Mouse (Mus musculus): ENCODE data around the gene Gstm7. TPM values are rescaled to one million over a fixed set of nuclear protein-coding genes. Genes with fewer than 3 reads are reported as not detected.
"Not testable (repeated sequence)": the region's sequence is repeated elsewhere in the genome, so short reads cannot be mapped to it uniquely, and the experiment has no call there.

Gene Gstm7
- 83.0 and 85.0 TPM in 2 replicates for polyA plus RNA-seq (2014; fragmentation: Nextera tagmentation; extraction: Ambion mirVana)

GRCm38 (mm10) chr3:107931670-107932069 is at the start of gene Gstm7:
TSS of gene Gstm7 (minus strand) at chr3:107931817.
- WGBS = 1% methylated on average over 10 of the region's 10 CpGs
- ATAC-seq (ENCODE audit: low FRiP score, low TSS enrichment) = peak; percentile 96
- no peaks in the 10 kb centered on the region for H3K36me3 ChIP-seq (ENCODE audit: control insufficient read depth, insufficient read depth, low read length)
- H3K9ac ChIP-seq (replicated peaks; ENCODE audit: low read length) = peak within 1 kb of the TSS; percentile 27
- peak; percentile 97 for DNase-seq
- no peaks in the 10 kb centered on the region for H3K27me3 ChIP-seq (ENCODE audit: control insufficient read depth, insufficient read depth, low read length)
- H3K4me2 ChIP-seq (ENCODE audit: low read length) = peak within 1 kb of the TSS; percentile 47
- no peaks in the 10 kb centered on the region for H3K9me3 ChIP-seq (ENCODE audit: control insufficient read depth, low read length)
- peak within 1 kb of the TSS; percentile 85 for H3K27ac ChIP-seq (replicated peaks; ENCODE audit: low read depth, low read length)
- H3K4me3 ChIP-seq (replicated peaks; ENCODE audit: low read depth, low read length) = peak within 1 kb of the TSS; percentile 11
- peaks cover 17% of the 10 kb centered on the region for H3K4me1 ChIP-seq (ENCODE audit: control insufficient read depth, insufficient read depth, low read length)

DNA sequence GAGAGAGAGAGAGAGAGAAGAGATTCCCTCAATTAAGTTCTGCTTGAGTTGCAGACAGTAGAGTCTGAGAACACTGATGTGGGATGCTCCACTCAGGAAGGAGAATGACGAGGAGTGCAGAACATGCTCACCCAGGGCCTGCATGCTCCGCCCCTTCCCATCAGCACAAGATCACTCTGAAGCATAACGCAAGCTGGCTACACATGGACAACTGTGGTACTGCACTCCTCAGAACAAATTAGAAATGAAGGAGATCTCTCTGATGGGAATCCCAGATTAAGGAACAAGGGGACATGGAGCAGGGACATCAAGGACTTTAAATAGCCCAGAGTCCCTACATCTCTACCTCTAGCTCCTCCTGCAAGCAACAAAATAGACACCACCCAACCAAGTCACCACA is 49.6 kb upstream of the Gstm7 start:
- H3K9me3 ChIP-seq (ENCODE audit: control insufficient read depth, low read length) = no peaks in the 10 kb centered on the region
- no peak overlapping the region for H3K9ac ChIP-seq (replicated peaks; ENCODE audit: low read length)
- no peaks in the 10 kb centered on the region for H3K36me3 ChIP-seq (ENCODE audit: control insufficient read depth, insufficient read depth, low read length)
- no peak overlapping the region for H3K4me2 ChIP-seq (ENCODE audit: low read length)
- 66% methylated on average over 3 of the region's 3 CpGs for whole genome bisulfite sequencing
- no peak overlapping the region for H3K4me3 ChIP-seq (replicated peaks; ENCODE audit: low read depth, low read length)
- DNase-seq (no peak), ATAC-seq (ENCODE audit: low FRiP score, low TSS enrichment) (no peak)
- H3K27ac ChIP-seq (replicated peaks; ENCODE audit: low read depth, low read length) = no peak overlapping the region
- no peaks in the 10 kb centered on the region for H3K4me1 ChIP-seq (ENCODE audit: control insufficient read depth, insufficient read depth, low read length)
- no peaks in the 10 kb centered on the region for H3K27me3 ChIP-seq (ENCODE audit: control insufficient read depth, insufficient read depth, low read length)

DNA sequence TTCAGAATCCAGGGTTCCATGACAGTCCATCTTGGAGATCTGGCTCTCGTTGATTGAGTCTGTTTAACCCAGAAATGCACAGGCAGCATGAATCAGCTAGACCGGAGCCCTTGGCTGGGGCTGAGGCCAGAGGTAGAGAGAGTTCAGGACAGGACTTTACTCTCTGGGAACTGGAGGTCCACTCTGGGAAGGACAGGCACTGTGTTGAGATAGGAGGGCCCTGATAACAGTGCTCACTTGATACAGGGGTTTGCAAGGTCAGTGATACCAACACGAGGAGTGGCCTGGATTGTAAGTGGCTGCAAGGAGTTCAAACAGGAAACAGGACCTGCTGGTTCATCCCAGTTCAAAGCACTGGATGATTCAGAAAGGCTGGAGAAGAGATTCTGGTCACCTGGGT is 46.1 kb upstream of the Gstm7 start:
- no peak for ATAC-seq (ENCODE audit: low FRiP score, low TSS enrichment)
- no peaks in the 10 kb centered on the region for H3K9me3 ChIP-seq (ENCODE audit: control insufficient read depth, low read length)
- 88% methylated on average over 3 of the region's 3 CpGs for WGBS

DNA sequence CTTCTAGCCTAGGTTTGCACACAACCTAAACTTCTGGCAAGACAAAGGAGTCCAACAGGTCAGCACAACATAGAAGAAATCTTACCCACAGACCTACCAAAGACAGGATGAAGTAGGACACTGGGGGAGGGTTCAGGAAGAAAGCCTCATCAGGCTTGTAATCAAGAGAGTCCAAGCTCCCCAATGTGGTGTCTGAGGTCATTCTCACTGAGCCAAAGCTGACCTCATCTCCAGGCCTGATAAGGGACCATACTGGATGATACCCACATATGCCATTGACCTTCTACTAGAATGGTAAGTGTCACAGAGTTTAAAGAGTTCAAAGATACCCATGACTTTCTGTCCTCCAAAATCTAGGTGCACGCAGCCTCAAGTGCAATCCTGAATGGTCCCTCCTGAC is 42.6 kb upstream of the Gstm7 start:
- Histone ChIP-seq H3K4me2 (ENCODE audit: low read length) (no peak overlapping the region), H3K27me3 (ENCODE audit: control insufficient read depth, insufficient read depth, low read length) (no peaks in the 10 kb centered on the region), H3K9ac (replicated peaks; ENCODE audit: low read length) (no peak overlapping the region), H3K4me3 (replicated peaks; ENCODE audit: low read depth, low read length) (no peak overlapping the region), H3K4me1 (ENCODE audit: control insufficient read depth, insufficient read depth, low read length) (no peaks in the 10 kb centered on the region), H3K36me3 (ENCODE audit: control insufficient read depth, insufficient read depth, low read length) (no peaks in the 10 kb centered on the region), H3K9me3 (ENCODE audit: control insufficient read depth, low read length) (no peaks in the 10 kb centered on the region), H3K27ac (replicated peaks; ENCODE audit: low read depth, low read length) (no peak overlapping the region)
- 82% methylated on average over 1 of the region's 1 CpGs for WGBS
- DNase-seq = no peak
- no peak for ATAC-seq (ENCODE audit: low FRiP score, low TSS enrichment)

More for the DNA sequence above, 46.1 kb upstream of the Gstm7 start:
- Histone ChIP-seq H3K9ac (replicated peaks; ENCODE audit: low read length) (no peak overlapping the region), H3K4me3 (replicated peaks; ENCODE audit: low read depth, low read length) (no peak overlapping the region), H3K4me2 (ENCODE audit: low read length) (no peak overlapping the region), H3K36me3 (ENCODE audit: control insufficient read depth, insufficient read depth, low read length) (no peaks in the 10 kb centered on the region), H3K27me3 (ENCODE audit: control insufficient read depth, insufficient read depth, low read length) (no peaks in the 10 kb centered on the region), H3K27ac (replicated peaks; ENCODE audit: low read depth, low read length) (no peak overlapping the region), H3K4me1 (ENCODE audit: control insufficient read depth, insufficient read depth, low read length) (no peaks in the 10 kb centered on the region)
- DNase-seq = no peak

DNA sequence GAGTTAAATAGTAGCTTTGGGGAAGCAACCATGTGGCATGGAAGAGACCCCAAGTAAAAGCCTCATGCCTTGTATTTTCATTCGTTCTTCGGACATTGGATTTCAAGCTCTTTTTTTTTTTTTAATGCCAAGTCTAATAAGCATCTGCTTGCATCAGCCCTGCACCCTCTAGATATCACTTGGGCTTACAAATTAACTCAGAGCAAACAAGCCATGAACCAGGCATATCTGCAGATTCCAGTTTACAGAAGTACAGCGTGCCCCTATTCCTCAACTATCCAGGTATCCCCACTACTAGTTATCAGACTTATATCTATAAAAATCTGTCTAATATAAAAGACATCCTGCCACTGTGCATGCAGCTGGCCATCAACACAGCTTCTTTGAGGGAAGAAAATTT is 40.5 kb upstream of the Gstm7 start:
- no peak overlapping the region for H3K27ac ChIP-seq (replicated peaks; ENCODE audit: low read depth, low read length)
- H3K9ac ChIP-seq (replicated peaks; ENCODE audit: low read length) = no peak overlapping the region
- no peaks in the 10 kb centered on the region for H3K27me3 ChIP-seq (ENCODE audit: control insufficient read depth, insufficient read depth, low read length)
- ATAC-seq (ENCODE audit: low FRiP score, low TSS enrichment) (no peak), DNase-seq (no peak)
- H3K36me3 ChIP-seq (ENCODE audit: control insufficient read depth, insufficient read depth, low read length) = no peaks in the 10 kb centered on the region
- H3K4me3 ChIP-seq (replicated peaks; ENCODE audit: low read depth, low read length) = no peak overlapping the region
- no peaks in the 10 kb centered on the region for H3K4me1 ChIP-seq (ENCODE audit: control insufficient read depth, insufficient read depth, low read length)
- H3K4me2 ChIP-seq (ENCODE audit: low read length) = no peak overlapping the region
- H3K9me3 ChIP-seq (ENCODE audit: control insufficient read depth, low read length) = no peaks in the 10 kb centered on the region
- WGBS = 91% methylated on average over 3 of the region's 3 CpGs

DNA sequence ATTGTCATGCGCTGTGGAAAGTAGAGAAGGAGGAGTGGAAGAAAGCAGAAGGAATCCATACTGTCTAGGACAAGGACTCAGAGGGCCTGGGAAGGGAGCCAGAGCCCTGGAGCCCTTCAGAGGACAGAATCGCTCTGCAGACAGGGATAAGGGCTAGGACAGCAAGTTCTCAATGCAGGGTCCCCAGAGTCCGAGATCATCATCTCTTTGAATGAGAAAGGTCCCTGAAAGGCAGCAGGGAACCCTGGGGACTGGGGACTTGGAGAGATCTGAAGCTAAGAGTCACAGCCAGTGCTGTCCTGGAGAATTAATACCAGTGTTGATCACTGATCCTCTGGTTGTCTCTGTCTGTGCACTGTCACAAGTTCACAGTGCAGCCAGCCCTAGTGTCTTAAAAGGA is 39.5 kb upstream of the Gstm7 start:
- not testable (repeated sequence) for H3K4me1 ChIP-seq (ENCODE audit: control insufficient read depth, insufficient read depth, low read length); DNase-seq; H3K9ac ChIP-seq (replicated peaks; ENCODE audit: low read length); H3K36me3 ChIP-seq (ENCODE audit: control insufficient read depth, insufficient read depth, low read length); H3K4me2 ChIP-seq (ENCODE audit: low read length); H3K27ac ChIP-seq (replicated peaks; ENCODE audit: low read depth, low read length); H3K27me3 ChIP-seq (ENCODE audit: control insufficient read depth, insufficient read depth, low read length); H3K9me3 ChIP-seq (ENCODE audit: control insufficient read depth, low read length); H3K4me3 ChIP-seq (replicated peaks; ENCODE audit: low read depth, low read length); ATAC-seq (ENCODE audit: low FRiP score, low TSS enrichment)
- 53% methylated on average over 3 of the region's 3 CpGs for WGBS

DNA sequence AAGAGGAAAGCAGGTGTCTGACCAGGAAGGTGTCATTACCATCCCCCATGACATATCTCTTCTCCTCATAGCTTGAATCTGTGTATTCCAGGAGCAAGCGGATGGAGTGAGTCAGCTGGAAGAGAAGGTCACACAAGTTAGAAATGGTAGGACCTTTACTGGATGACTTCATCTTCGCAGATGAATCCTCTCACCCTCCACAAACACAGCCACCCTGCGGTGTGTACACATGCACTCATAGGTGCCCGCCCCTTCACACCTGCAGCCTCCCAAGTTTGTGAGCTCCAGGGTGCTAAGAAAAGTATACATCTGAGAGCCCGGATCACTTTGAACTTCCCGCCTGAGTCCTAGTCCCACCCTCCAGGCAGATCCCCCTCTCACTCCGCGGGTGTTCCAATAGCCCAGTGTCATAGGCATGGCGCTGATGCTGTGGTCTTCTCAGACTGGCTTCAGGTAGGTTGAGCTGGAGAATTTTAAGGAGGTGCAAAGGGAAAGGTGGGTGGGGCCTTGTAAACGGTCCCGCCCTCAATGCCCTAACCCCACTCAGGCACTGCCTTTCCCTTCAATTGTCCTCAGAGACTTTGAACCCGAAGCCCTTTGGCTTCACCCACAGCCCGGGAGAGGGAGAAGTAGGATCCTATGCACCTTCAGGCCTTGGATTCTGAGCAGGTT is 37.2 kb upstream of the Gstm7 start, which contains the start of gene Gstm3:
Gene Gstm3 (minus strand): TSS at position 560 of the 672 bp plus-strand sequence.
- 64% methylated on average over 13 of the region's 13 CpGs for WGBS
- Histone ChIP-seq H3K4me2 (ENCODE audit: low read length) (no peak within 1 kb of the TSS), H3K9me3 (ENCODE audit: control insufficient read depth, low read length) (no peaks in the 10 kb centered on the region), H3K4me3 (replicated peaks; ENCODE audit: low read depth, low read length) (no peak within 1 kb of the TSS), H3K9ac (replicated peaks; ENCODE audit: low read length) (no peak within 1 kb of the TSS), H3K27me3 (ENCODE audit: control insufficient read depth, insufficient read depth, low read length) (no peaks in the 10 kb centered on the region), H3K36me3 (ENCODE audit: control insufficient read depth, insufficient read depth, low read length) (no peaks in the 10 kb centered on the region), H3K27ac (replicated peaks; ENCODE audit: low read depth, low read length) (no peak within 1 kb of the TSS), H3K4me1 (ENCODE audit: control insufficient read depth, insufficient read depth, low read length) (peaks cover 7% of the 10 kb centered on the region; the same call in 1 of the 2 replicates)
- no peak for ATAC-seq (ENCODE audit: low FRiP score, low TSS enrichment)
- no peak for DNase-seq

DNA sequence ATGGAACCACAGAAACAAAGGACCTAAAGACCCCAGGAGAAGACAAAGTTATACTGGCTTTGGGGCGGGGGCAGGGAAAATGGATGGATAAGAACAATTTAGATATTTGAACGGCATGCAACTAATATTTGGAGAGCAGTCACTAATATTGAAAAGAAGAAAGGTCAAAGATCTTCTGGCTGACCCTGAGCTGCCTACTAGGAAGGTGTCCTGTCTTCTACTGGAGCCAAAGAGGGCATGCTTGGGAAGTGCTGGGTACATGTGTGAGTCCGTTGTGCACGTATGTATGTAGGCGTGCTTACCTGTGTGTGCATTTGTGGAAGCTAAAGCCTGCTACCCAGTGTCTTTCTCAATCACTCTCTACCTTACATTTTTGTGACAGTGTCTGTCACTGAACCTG is 35.0 kb upstream of the Gstm7 start:
- Histone ChIP-seq H3K27me3 (ENCODE audit: control insufficient read depth, insufficient read depth, low read length) (no peaks in the 10 kb centered on the region), H3K4me3 (replicated peaks; ENCODE audit: low read depth, low read length) (no peak overlapping the region), H3K9me3 (ENCODE audit: control insufficient read depth, low read length) (no peaks in the 10 kb centered on the region), H3K4me2 (ENCODE audit: low read length) (no peak overlapping the region), H3K27ac (replicated peaks; ENCODE audit: low read depth, low read length) (no peak overlapping the region), H3K9ac (replicated peaks; ENCODE audit: low read length) (no peak overlapping the region), H3K4me1 (ENCODE audit: control insufficient read depth, insufficient read depth, low read length) (peaks cover 7% of the 10 kb centered on the region; the same call in 1 of the 2 replicates), H3K36me3 (ENCODE audit: control insufficient read depth, insufficient read depth, low read length) (no peaks in the 10 kb centered on the region)
- DNase-seq (no peak), ATAC-seq (ENCODE audit: low FRiP score, low TSS enrichment) (no peak)
- WGBS = 94% methylated on average over 5 of the region's 5 CpGs

DNA sequence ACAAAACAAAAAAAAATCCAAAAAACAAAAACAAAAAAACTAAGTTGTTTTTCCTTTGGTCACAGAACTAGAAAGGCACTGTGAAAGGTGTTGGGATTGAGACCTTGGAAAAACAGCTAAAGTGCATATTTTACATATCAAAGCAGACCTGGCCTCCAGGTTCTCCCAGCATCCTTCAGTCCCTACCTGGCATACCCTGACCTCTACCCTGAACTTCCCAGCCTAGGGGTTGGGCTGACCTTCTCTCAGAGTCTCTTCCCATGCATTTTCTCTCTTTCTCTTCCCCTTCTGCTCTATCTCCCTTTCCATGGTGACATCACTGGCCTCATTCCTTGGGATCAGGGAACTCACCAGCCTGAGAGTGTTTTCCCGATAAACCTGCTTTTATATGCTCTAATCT is 34.0 kb upstream of the Gstm7 start:
- no peak overlapping the region for H3K4me2 ChIP-seq (ENCODE audit: low read length)
- no peaks in the 10 kb centered on the region for H3K27me3 ChIP-seq (ENCODE audit: control insufficient read depth, insufficient read depth, low read length)
- no peak overlapping the region for H3K4me3 ChIP-seq (replicated peaks; ENCODE audit: low read depth, low read length)
- no peak for ATAC-seq (ENCODE audit: low FRiP score, low TSS enrichment)
- H3K9me3 ChIP-seq (ENCODE audit: control insufficient read depth, low read length) = no peaks in the 10 kb centered on the region
- 77% methylated on average over 1 of the region's 1 CpGs for WGBS
- H3K36me3 ChIP-seq (ENCODE audit: control insufficient read depth, insufficient read depth, low read length) = no peaks in the 10 kb centered on the region
- peaks cover 7% of the 10 kb centered on the region; the same call in 1 of the 2 replicates for H3K4me1 ChIP-seq (ENCODE audit: control insufficient read depth, insufficient read depth, low read length)
- DNase-seq = no peak
- no peak overlapping the region for H3K9ac ChIP-seq (replicated peaks; ENCODE audit: low read length)
- H3K27ac ChIP-seq (replicated peaks; ENCODE audit: low read depth, low read length) = no peak overlapping the region

Measured in midbrain, embryonic 14.5 days (tissue).